Mouse (Mus musculus) limb, embryonic 14.5 days (tissue): ENCODE data around the gene Wwp2. TPM values are rescaled to one million over a fixed set of nuclear protein-coding genes. Genes with fewer than 3 reads are reported as not detected.
A peak's percentile ranks its signal among the peaks of the same experiment; 100 is the strongest.

Experiments
- ATAC-seq: fragments of 200-750 bp; cut with Nextera tagmentation; 2 replicates; pipeline ENCODE4 v1.8.0; 2017; ENCODE audit warnings: low read depth, moderate number of reproducible peaks, moderate TSS enrichment; ENCODE audit not compliant: low FRiP score
- DNase-seq: peaks from one replicate; pipeline ENCODE4 v3.0.0-alpha.2; 2015; ENCODE audit warnings: low spot score
- H3K27ac ChIP-seq: fragments of 300-500 bp; sonication (generic); replicated peaks from 2 replicates; pipeline ENCODE4 v1.5.1; 2014; ENCODE audit warnings: low read depth, mild to moderate bottlenecking, low read length, moderate library complexity, mixed read lengths
- H3K27me3 ChIP-seq: fragments of 300-500 bp; sonication (generic); 2 replicates; pipeline ENCODE4 v1.6.1; 2014; ENCODE audit warnings: low read length, mixed read lengths; ENCODE audit not compliant: control insufficient read depth, insufficient read depth
- H3K36me3 ChIP-seq: fragments of 300-500 bp; sonication (generic); 2 replicates; pipeline ENCODE4 v1.6.1; 2014; ENCODE audit warnings: mild to moderate bottlenecking, low read length, moderate library complexity, mixed read lengths; ENCODE audit not compliant: control insufficient read depth, insufficient read depth
- H3K4me1 ChIP-seq: fragments of 300-500 bp; sonication (generic); 2 replicates; pipeline ENCODE4 v1.6.1; 2014; ENCODE audit warnings: antibody characterized with exemption, low read length, mixed read lengths; ENCODE audit not compliant: control insufficient read depth, insufficient read depth
- H3K4me2 ChIP-seq: fragments of 300-500 bp; sonication (generic); replicated peaks from 2 replicates; pipeline ENCODE4 v1.6.1; 2014; ENCODE audit warnings: low read depth, mild to moderate bottlenecking, low read length, moderate library complexity; ENCODE audit not compliant: severe bottlenecking
- H3K4me3 ChIP-seq: fragments of 300-500 bp; sonication (generic); replicated peaks from 2 replicates; pipeline ENCODE4 v1.5.1; 2014; ENCODE audit warnings: low read length
- H3K9ac ChIP-seq: fragments of 300-500 bp; sonication (generic); 2 replicates; pipeline ENCODE4 v1.6.1; 2014; ENCODE audit warnings: mild to moderate bottlenecking, low read depth, low read length, moderate library complexity; ENCODE audit not compliant: severe bottlenecking
- H3K9me3 ChIP-seq: fragments of 300-500 bp; sonication (generic); 2 replicates; pipeline ENCODE4 v1.6.1; 2016; ENCODE audit warnings: low read length; ENCODE audit not compliant: control insufficient read depth
- POLR2A ChIP-seq: fragments of 200-500 bp; IDR thresholded peaks from 2 replicates; pipeline ENCODE4 v1.8.0; 2012; ENCODE audit warnings: inconsistent platforms, mild to moderate bottlenecking, moderate library complexity, borderline replicate concordance; ENCODE audit not compliant: insufficient read depth, insufficient read length; ENCODE audit errors: extremely low read depth
- WGBS: fragments of 180-500 bp; shearing (Covaris S2); extraction: QIAGEN DNeasy Blood & Tissue Kit; methylation state at CpG from one replicate; pipeline ENCODE4 v1.1.7; 2014; 5-methylcytosine and 5-hydroxymethylcytosine counted together
- polyA plus RNA-seq, 2 experiments: library from polyadenylated mRNA; depleted of rRNA in 1 of 2; stranded (reverse) in 1 of 2; unstranded in 1 of 2; fragments of >200 nt; fragmentation: Nextera tagmentation in 1 of 2; extraction: Ambion mirVana in 1 of 2; gene quantifications; 2 replicates each; pipeline versions ENCODE4 v1.2.1 to v1.2.3; 2012 to 2014

Gene Wwp2
- polyA plus RNA-seq, 2 experiments: 153 to 315 TPM

DNA sequence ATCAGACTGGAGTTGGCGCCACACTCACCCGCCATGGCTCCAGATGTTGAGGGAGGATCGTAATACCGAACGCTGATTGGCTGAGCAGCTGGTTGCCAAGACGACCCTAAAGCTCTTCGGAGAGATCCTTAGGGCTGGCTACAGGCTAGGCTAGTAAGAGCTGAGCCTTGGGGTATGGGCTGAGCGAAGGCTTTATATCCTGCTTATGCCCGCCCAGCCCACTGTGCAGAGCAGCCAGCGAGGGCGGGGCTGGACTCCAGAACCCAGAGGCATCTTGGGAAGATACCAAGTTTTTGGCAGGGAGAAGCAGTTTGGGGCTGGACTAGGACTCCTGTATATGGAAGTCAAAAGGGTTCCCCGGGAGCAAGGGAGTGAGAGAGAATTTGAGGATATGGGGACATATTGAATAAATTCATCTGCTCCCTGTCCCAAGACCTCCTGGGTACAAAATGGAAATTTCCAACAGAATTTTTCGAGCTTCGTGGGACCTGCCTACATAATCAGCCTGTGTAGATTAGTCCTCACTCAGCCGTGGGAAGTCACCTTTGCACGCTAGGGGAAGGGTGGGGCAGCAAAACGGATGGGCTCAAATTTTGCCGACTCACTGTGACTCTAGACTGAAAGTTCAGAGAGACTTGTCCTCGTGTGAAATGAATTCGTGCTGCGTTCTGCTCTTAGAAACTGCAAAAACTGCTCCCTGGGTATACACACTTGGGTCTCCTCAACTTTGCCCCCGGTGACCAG is 33.0 kb upstream of the Wwp2 start, which contains the start of gene Nqo1:
Gene Nqo1, minus strand, starts transcription at position 169 of the 744 bp plus-strand sequence.
- Histone ChIP-seq H3K27ac (peak within 1 kb of the TSS; percentile 78), H3K4me1 (peaks cover 7% of the 10 kb centered on the region), H3K27me3 (no peaks in the 10 kb centered on the region), H3K4me2 (peak within 1 kb of the TSS; percentile 53), H3K9ac (peak within 1 kb of the TSS; percentile 13; the same call in 1 of the 2 replicates), H3K9me3 (no peaks in the 10 kb centered on the region), H3K36me3 (peaks cover 5% of the 10 kb centered on the region; the same call in 1 of the 2 replicates), H3K4me3 (peak within 1 kb of the TSS; percentile 32)
- ATAC-seq: peak; percentile 99
- WGBS: 8% methylated on average over 22 of the region's 22 CpGs
- TF ChIP-seq POLR2A: 0 out of 2 replicates have a peak, but pooled peaks have one; percentile 26
- DNase-seq: peak; percentile 97

DNA sequence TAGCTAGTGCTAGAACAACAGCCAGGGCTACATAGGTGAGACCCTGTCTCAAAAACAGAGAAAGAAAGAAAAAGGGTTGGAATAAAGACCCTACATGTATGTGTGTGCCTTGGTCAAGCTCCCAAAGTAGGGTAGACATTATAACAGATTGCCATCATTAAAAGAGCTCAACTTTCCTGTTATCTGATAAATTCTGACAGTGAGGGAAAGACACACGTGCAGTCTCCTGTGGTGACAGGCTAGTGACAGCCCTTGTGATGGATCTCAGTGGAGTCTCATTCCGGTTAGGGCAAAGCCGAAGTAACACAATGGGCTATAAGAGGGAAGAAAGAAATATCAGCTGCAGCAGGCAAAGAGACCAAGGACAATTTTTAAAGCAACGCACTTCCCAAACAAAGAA is 32.1 kb upstream of the Wwp2 start:
- ATAC-seq (no peak), DNase-seq (no peak)
- H3K4me1 ChIP-seq: peaks cover 7% of the 10 kb centered on the region
- no peak overlapping the region for H3K9ac ChIP-seq
- H3K4me2 ChIP-seq: no peak overlapping the region
- no peak for TF ChIP-seq POLR2A
- peaks cover 9% of the 10 kb centered on the region; the same call in 1 of the 2 replicates for H3K36me3 ChIP-seq
- no peak overlapping the region for H3K27ac ChIP-seq
- WGBS: 78% methylated on average over 4 of the region's 4 CpGs
- H3K4me3 ChIP-seq: no peak overlapping the region
- H3K27me3 ChIP-seq: no peaks in the 10 kb centered on the region
- no peaks in the 10 kb centered on the region for H3K9me3 ChIP-seq

DNA sequence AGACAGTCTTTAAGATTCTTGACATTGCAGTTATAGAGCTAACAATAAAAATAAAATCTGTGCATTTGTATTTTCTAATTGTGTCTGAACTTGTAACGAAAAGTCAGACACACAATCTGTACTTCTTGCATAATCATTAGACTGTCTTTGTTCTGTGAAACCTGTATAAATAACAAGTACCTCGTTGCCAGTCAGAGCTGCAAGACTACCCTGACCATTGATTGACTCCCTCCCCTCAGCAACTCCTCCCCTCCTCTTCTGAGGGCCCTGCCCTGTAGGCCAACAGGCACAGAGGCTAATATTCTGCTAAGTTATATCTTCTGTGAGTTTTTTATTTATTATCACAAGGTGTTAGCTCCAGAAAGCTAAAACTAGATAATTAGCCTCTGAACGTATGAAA is 30.2 kb upstream of the Wwp2 start:
- Histone ChIP-seq H3K27me3 (no peaks in the 10 kb centered on the region), H3K4me3 (no peak overlapping the region), H3K4me2 (no peak overlapping the region), H3K27ac (no peak overlapping the region), H3K4me1 (peaks cover 7% of the 10 kb centered on the region), H3K9ac (no peak overlapping the region), H3K9me3 (no peaks in the 10 kb centered on the region), H3K36me3 (peaks cover 26% of the 10 kb centered on the region)
- WGBS: 58% methylated on average over 3 of the region's 3 CpGs
- DNase-seq: no peak
- no peak for ATAC-seq
- TF ChIP-seq POLR2A: no peak

DNA sequence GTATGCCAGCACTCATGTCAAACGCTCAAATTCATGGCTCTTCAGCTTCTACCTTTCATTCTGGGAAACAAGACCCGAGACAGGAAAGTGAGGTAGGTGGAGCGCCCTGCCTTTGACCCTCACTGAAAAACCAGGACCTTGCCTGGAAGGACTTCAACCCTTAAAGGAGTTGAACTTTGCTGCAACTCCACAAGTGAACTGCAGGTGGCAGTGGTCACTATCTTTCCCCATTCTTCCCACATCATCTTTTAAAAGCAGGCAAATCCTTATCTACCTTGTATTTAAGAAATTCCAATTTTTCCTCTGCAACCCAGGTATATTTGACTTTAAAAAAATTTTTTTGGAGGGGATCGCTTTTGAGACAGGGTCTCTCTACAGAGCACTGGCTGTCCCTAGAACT is 24.8 kb upstream of the Wwp2 start:
- no peaks in the 10 kb centered on the region for H3K4me1 ChIP-seq
- H3K27me3 ChIP-seq: no peaks in the 10 kb centered on the region
- WGBS: 70% methylated on average over 4 of the region's 4 CpGs
- DNase-seq (peak; percentile 49), ATAC-seq (no peak)
- peaks cover 78% of the 10 kb centered on the region for H3K36me3 ChIP-seq
- TF ChIP-seq POLR2A: no peak
- no peak overlapping the region for H3K4me2 ChIP-seq
- H3K9ac ChIP-seq: no peak overlapping the region
- H3K4me3 ChIP-seq: no peak overlapping the region
- no peaks in the 10 kb centered on the region for H3K9me3 ChIP-seq
- H3K27ac ChIP-seq: no peak overlapping the region

DNA sequence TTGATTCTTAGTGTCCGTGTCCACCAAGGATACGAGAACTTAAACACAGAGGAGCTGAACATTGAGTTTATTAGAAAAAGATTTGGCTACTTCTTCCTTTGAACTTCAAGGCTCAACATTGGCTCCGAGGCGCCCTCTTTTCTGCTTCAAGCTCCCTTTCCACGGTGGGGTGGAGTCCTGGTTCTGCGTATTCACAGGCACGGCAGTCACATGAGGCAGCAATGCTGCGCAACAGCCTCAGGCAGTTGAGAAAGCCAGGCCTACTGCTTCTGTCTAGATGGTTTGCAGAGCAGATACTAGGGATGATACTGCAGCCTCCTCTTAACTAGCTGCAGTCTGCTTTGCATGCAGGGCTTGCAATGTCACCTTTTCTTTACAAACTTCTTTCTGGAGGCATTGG is 23.6 kb upstream of the Wwp2 start:
- H3K27me3 ChIP-seq: no peaks in the 10 kb centered on the region
- H3K4me2 ChIP-seq: no peak overlapping the region
- H3K9ac ChIP-seq: no peak overlapping the region
- no peaks in the 10 kb centered on the region for H3K4me1 ChIP-seq
- WGBS: 90% methylated on average over 8 of the region's 8 CpGs
- no peak overlapping the region for H3K27ac ChIP-seq
- no peak for DNase-seq
- no peak for ATAC-seq
- no peaks in the 10 kb centered on the region for H3K9me3 ChIP-seq
- TF ChIP-seq POLR2A: no peak
- H3K4me3 ChIP-seq: no peak overlapping the region
- peaks cover 87% of the 10 kb centered on the region for H3K36me3 ChIP-seq
